Mouse (Mus musculus) hindbrain, postnatal 0 days (tissue): ENCODE measurements around the gene Rexo2. TPM values are rescaled to one million over a fixed set of nuclear protein-coding genes. Genes with fewer than 3 reads are reported as not detected.

Experiments
- ATAC-seq: fragments of 200-750 bp; cut with Nextera tagmentation; 2 replicates; pipeline ENCODE4 v1.8.0; 2017; ENCODE audit warnings: mild to moderate bottlenecking, moderate TSS enrichment, moderate library complexity
- DNase-seq: peaks from one replicate; pipeline ENCODE4 v3.0.0-alpha.2; 2015; ENCODE audit warnings: low spot score
- H3K27ac ChIP-seq: fragments of 300-500 bp; sonication (generic); 2 replicates; pipeline ENCODE4 v1.5.1; 2014; ENCODE audit warnings: mild to moderate bottlenecking
- H3K27me3 ChIP-seq: fragments of 300-500 bp; sonication (generic); 2 replicates; pipeline ENCODE4 v1.6.1; 2014; ENCODE audit warnings: low read length, mixed read lengths; ENCODE audit not compliant: insufficient read depth
- H3K36me3 ChIP-seq: fragments of 300-500 bp; sonication (generic); 2 replicates; pipeline ENCODE4 v1.6.1; 2014; ENCODE audit warnings: low read length, mixed read lengths; ENCODE audit not compliant: insufficient read depth
- H3K4me1 ChIP-seq: fragments of 300-500 bp; sonication (generic); 2 replicates; pipeline ENCODE4 v1.6.1; 2014; ENCODE audit warnings: antibody characterized with exemption, low read length, mixed read lengths; ENCODE audit not compliant: insufficient read depth
- H3K4me2 ChIP-seq: fragments of 300-500 bp; sonication (generic); 2 replicates; pipeline ENCODE4 v1.6.1; 2014; ENCODE audit warnings: low read depth, mild to moderate bottlenecking, low read length, moderate library complexity, mixed read lengths
- H3K4me3 ChIP-seq: fragments of 300-500 bp; sonication (generic); 2 replicates; pipeline ENCODE4 v1.5.1; 2014; ENCODE audit warnings: low read length
- H3K9ac ChIP-seq: fragments of 300-500 bp; sonication (generic); replicated peaks from 2 replicates; pipeline ENCODE4 v1.6.1; 2014; ENCODE audit warnings: mild to moderate bottlenecking, low read length, moderate library complexity, mixed read lengths
- H3K9me3 ChIP-seq: fragments of 300-500 bp; sonication (generic); 2 replicates; pipeline ENCODE4 v1.6.1; 2016; ENCODE audit warnings: low read length, mixed read lengths
- CTCF ChIP-seq: IDR thresholded peaks from 2 replicates; pipeline ENCODE4 v1.5.1; 2016; ENCODE audit warnings: antibody characterized with exemption, control low read depth, low read depth
- WGBS: fragments of 180-500 bp; shearing (Covaris S2); extraction: QIAGEN DNeasy Blood & Tissue Kit; methylation state at CpG from one replicate; pipeline ENCODE4 v1.1.7; 2014; 5-methylcytosine and 5-hydroxymethylcytosine counted together
- polyA plus RNA-seq: library from polyadenylated mRNA; unstranded; fragments of >200 nt; fragmentation: Nextera tagmentation; extraction: Ambion mirVana; gene quantifications from 2 replicates; pipeline ENCODE4 v1.2.1, GENCODE M21; 2015
- total RNA-seq: library from RNA; depleted of rRNA; stranded (reverse); fragments of >200 nt; gene quantifications from 2 replicates; pipeline ENCODE4 v1.2.3, GENCODE M21; 2014

Rexo2 gene
- total and polyA plus RNA-seq, 2 experiments from 2014 or later = 46.5 to 94.6 TPM

- peak; percentile 25 for DNase-seq
- TF ChIP-seq CTCF = no peak
- WGBS = 50% methylated on average over 1 of the region's 1 CpGs
Observed at GRCm38 (mm10) chr9:48515332-48515731, 34.9 kb upstream of the Rexo2 start.

GRCm38 (mm10) chr9:48510134-48510533 is 29.7 kb upstream of the Rexo2 start:
- Histone ChIP-seq H3K9ac (no peak overlapping the region), H3K4me2 (no peak overlapping the region), H3K4me1 (no peaks in the 10 kb centered on the region), H3K36me3 (no peaks in the 10 kb centered on the region), H3K27ac (no peak overlapping the region), H3K9me3 (no peaks in the 10 kb centered on the region), H3K4me3 (no peak overlapping the region), H3K27me3 (no peaks in the 10 kb centered on the region)
- DNase-seq = no peak
- WGBS = 90% methylated on average over 5 of the region's 5 CpGs
- no peak for ATAC-seq
- TF ChIP-seq CTCF = no peak

More at GRCm38 (mm10) chr9:48515332-48515731, 34.9 kb upstream of the Rexo2 start:
- Histone ChIP-seq H3K4me2 (no peak overlapping the region), H3K9ac (no peak overlapping the region), H3K9me3 (no peaks in the 10 kb centered on the region), H3K4me1 (no peaks in the 10 kb centered on the region), H3K36me3 (no peaks in the 10 kb centered on the region), H3K27me3 (no peaks in the 10 kb centered on the region), H3K27ac (no peak overlapping the region), H3K4me3 (no peak overlapping the region)
- no peak for ATAC-seq

- no peak for ATAC-seq
- no peak for TF ChIP-seq CTCF
- peak; percentile 31 for DNase-seq
- Histone ChIP-seq H3K4me3 (no peak overlapping the region), H3K36me3 (no peaks in the 10 kb centered on the region), H3K27ac (peak overlapping the region; percentile 42; the same call in 1 of the 2 replicates), H3K27me3 (no peaks in the 10 kb centered on the region), H3K9ac (no peak overlapping the region), H3K4me2 (no peak overlapping the region), H3K4me1 (no peaks in the 10 kb centered on the region), H3K9me3 (no peaks in the 10 kb centered on the region)
- WGBS = 52% methylated on average over 8 of the region's 8 CpGs
Observed at GRCm38 (mm10) chr9:48504741-48505365, 24.4 kb upstream of the Rexo2 start.

DNA sequence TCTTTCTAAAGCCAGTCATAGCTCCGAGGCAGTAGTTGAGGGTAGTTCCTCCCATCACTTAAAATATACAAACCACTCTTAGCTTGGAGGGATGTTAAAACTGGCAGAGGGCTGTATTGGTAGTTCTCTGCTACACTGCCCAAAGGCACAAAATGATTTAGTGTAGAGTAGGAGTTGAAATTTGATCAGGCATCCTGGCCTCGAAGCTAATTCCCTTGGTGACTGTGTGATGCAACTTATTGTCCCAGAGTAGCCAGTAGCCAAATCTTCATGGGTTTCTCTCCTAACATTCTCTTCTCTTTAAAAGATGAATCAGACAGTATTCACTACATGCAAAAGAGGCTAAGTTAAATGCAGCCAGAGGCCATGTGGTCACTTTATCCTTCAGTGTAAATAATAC is 22.6 kb upstream of the Rexo2 start:
- H3K36me3 ChIP-seq = no peaks in the 10 kb centered on the region
- H3K9me3 ChIP-seq = no peaks in the 10 kb centered on the region
- no peak overlapping the region for H3K27ac ChIP-seq
- WGBS = 83% methylated on average over 2 of the region's 2 CpGs
- no peak overlapping the region for H3K9ac ChIP-seq
- H3K4me2 ChIP-seq = no peak overlapping the region
- H3K27me3 ChIP-seq = no peaks in the 10 kb centered on the region
- ATAC-seq (no peak), DNase-seq (no peak)
- no peaks in the 10 kb centered on the region for H3K4me1 ChIP-seq
- no peak for TF ChIP-seq CTCF
- H3K4me3 ChIP-seq = no peak overlapping the region

- Histone ChIP-seq H3K4me3 (no peak overlapping the region), H3K4me1 (no peaks in the 10 kb centered on the region), H3K9me3 (no peaks in the 10 kb centered on the region), H3K27ac (no peak overlapping the region), H3K36me3 (no peaks in the 10 kb centered on the region), H3K9ac (no peak overlapping the region), H3K4me2 (no peak overlapping the region), H3K27me3 (no peaks in the 10 kb centered on the region)
- no peak for DNase-seq
- ATAC-seq = no peak
- 81% methylated on average over 7 of the region's 7 CpGs for WGBS
- TF ChIP-seq CTCF = no peak
Observed at GRCm38 (mm10) chr9:48501192-48501591, 20.8 kb upstream of the Rexo2 start.

DNA sequence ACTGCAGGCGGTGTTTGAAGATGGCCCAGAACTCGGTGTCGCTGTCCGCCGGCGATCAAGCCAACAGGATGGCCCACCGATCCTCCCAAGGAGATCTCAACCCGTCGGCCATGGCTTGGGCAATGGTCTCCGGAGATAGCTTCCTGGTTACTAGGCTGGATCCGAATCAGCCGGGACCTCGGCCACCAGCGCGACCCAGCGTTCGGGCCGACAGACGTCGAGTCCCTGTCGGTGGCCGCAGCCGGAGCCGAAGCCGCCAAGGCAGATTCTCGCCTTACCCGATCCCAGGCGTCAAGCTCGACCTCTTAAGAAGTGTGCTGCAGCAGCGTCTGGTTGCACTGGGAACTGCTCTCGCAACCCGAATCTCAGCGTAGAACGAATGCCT is 15.1 kb upstream of the Rexo2 start:
- TF ChIP-seq CTCF = peak; percentile 12
- peaks cover 15% of the 10 kb centered on the region for H3K36me3 ChIP-seq
- no peaks in the 10 kb centered on the region for H3K9me3 ChIP-seq
- H3K4me2 ChIP-seq = peak overlapping the region; percentile 76
- 2% methylated on average over 34 of the region's 34 CpGs for WGBS
- H3K27me3 ChIP-seq = no peaks in the 10 kb centered on the region
- H3K4me3 ChIP-seq = peak overlapping the region; percentile 89
- peaks cover 7% of the 10 kb centered on the region; the same call in 1 of the 2 replicates for H3K4me1 ChIP-seq
- peak overlapping the region; percentile 95 for H3K27ac ChIP-seq
- DNase-seq (peak; percentile 54), ATAC-seq (peak; percentile 78)
- peak overlapping the region; percentile 87 for H3K9ac ChIP-seq

DNA sequence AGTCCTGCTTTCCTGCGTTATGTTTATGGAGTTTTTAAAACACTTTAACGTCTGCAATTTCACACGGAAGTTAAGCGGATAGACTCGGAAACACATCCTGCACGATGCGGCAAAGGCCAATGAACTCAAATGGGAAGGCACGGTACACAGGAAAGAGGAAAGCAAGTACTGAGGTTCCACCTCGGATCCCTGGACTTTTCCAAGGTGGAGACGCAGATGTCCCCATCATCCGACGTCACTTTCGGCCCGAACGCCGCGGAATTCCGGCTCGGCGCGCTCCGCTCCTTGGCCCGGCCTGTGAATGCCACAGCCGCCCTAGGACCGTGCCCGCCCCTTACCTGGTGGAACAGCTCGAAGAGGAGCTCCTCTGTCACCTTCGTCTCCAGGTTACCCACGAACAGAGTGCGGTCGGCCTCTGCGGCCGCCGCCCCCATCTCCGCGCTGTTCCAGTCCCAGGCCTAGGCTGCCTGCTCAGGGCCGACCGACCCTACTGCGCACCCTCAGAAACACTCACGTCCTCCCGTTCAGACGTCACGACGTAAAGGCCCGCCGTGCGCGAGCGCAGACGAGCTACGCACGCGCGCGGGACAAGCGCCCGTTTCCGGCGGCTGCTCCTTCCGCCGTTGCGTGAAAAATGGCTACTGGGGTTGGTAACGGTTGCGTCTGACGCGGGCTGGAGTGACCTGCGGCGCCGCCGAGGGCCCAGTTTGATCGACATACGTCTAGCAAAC is 14.6 kb upstream of the Rexo2 start, which contains the start of the genes Rbm7 and Gm5617:
TSS of gene Rbm7 (minus strand) at position 483 of the 731 bp plus-strand sequence.
TSS of gene Gm5617 (plus strand) at position 626 of the 731 bp plus-strand sequence.
- peak within 1 kb of the TSS; percentile 89 for H3K4me3 ChIP-seq
- ATAC-seq = peak; percentile 100
- no peak for TF ChIP-seq CTCF

More for the DNA sequence above, 14.6 kb upstream of the Rexo2 start, which contains the start of the genes Rbm7 and Gm5617:
- peaks cover 19% of the 10 kb centered on the region for H3K36me3 ChIP-seq
- H3K9me3 ChIP-seq = no peaks in the 10 kb centered on the region
- peaks cover 7% of the 10 kb centered on the region; the same call in 1 of the 2 replicates for H3K4me1 ChIP-seq
- peak within 1 kb of the TSS; percentile 95 for H3K27ac ChIP-seq
- WGBS = under 1% methylated on average over 72 of the region's 72 CpGs
- H3K4me2 ChIP-seq = peak within 1 kb of the TSS; percentile 76
- DNase-seq = peak; percentile 99
- peak within 1 kb of the TSS; percentile 87 for H3K9ac ChIP-seq
- H3K27me3 ChIP-seq = no peaks in the 10 kb centered on the region
